Mouse (Mus musculus) heart, postnatal 0 days (tissue): Measurements from ENCODE around the gene Fh1. TPM values are rescaled to one million over a fixed set of nuclear protein-coding genes. Genes with fewer than 3 reads are reported as not detected.

Experiments
- ATAC-seq: fragments of 200-750 bp; cut with Nextera tagmentation; 2 replicates; pipeline ENCODE4 v1.8.0; 2017; ENCODE audit warnings: low read depth, moderate number of reproducible peaks, moderate library complexity; ENCODE audit not compliant: insufficient read depth
- DNase-seq: peaks from one replicate; pipeline ENCODE4 v3.0.0-alpha.2; 2016; ENCODE audit warnings: low spot score
- H3K27ac ChIP-seq: fragments of 300-500 bp; sonication (generic); 2 replicates; pipeline ENCODE4 v1.5.1; 2014; ENCODE audit warnings: low read depth, mild to moderate bottlenecking
- H3K27me3 ChIP-seq: fragments of 300-500 bp; sonication (generic); 2 replicates; pipeline ENCODE4 v1.6.1; 2014; ENCODE audit warnings: low read length, mixed read lengths; ENCODE audit not compliant: control insufficient read depth, insufficient read depth
- H3K36me3 ChIP-seq: fragments of 300-500 bp; sonication (generic); replicated peaks from 2 replicates; pipeline ENCODE4 v1.6.1; 2014; ENCODE audit warnings: low read length, mixed read lengths; ENCODE audit not compliant: control insufficient read depth, insufficient read depth
- H3K4me1 ChIP-seq: fragments of 300-500 bp; sonication (generic); 2 replicates; pipeline ENCODE4 v1.6.1; 2014; ENCODE audit warnings: antibody characterized with exemption; ENCODE audit not compliant: control insufficient read depth, insufficient read depth
- H3K4me2 ChIP-seq: fragments of 300-500 bp; sonication (generic); 2 replicates; pipeline ENCODE4 v1.6.1; 2014; ENCODE audit warnings: low read depth, mild to moderate bottlenecking, low read length, moderate library complexity
- H3K4me3 ChIP-seq: fragments of 300-500 bp; sonication (generic); 2 replicates; pipeline ENCODE4 v1.5.1; 2014; ENCODE audit warnings: low read depth, low read length
- H3K9ac ChIP-seq: fragments of 300-500 bp; sonication (generic); replicated peaks from 2 replicates; pipeline ENCODE4 v1.6.1; 2014; ENCODE audit warnings: low read depth, low read length, mixed read lengths
- H3K9me3 ChIP-seq: fragments of 300-500 bp; sonication (generic); replicated peaks from 2 replicates; pipeline ENCODE4 v1.6.1; 2016; ENCODE audit warnings: low read length; ENCODE audit not compliant: control insufficient read depth
- CTCF ChIP-seq: IDR thresholded peaks from 2 replicates; pipeline ENCODE4 v1.5.1; 2016; ENCODE audit warnings: antibody characterized with exemption, control low read depth, low read depth
- EP300 ChIP-seq: IDR thresholded peaks from 2 replicates; pipeline ENCODE4 v1.6.1; 2016; ENCODE audit warnings: antibody characterized with exemption, low read depth
- WGBS: fragments of 180-500 bp; shearing (Covaris S2); extraction: QIAGEN DNeasy Blood & Tissue Kit; methylation state at CpG from one replicate; pipeline ENCODE4 v1.1.7; 2014; 5-methylcytosine and 5-hydroxymethylcytosine counted together
- polyA plus RNA-seq: library from polyadenylated mRNA; unstranded; fragments of >200 nt; fragmentation: Nextera tagmentation; extraction: Ambion mirVana; gene quantifications from 2 replicates; pipeline ENCODE4 v1.2.1, GENCODE M21; 2015
- total RNA-seq: library from RNA; depleted of rRNA; stranded (reverse); fragments of >200 nt; gene quantifications from 2 replicates; pipeline ENCODE4 v1.2.3, GENCODE M21; 2014; ENCODE audit warnings: low replicate concordance

Gene Fh1
- total and polyA plus RNA-seq, 2 experiments from 2014 or later: 284 to 417 TPM

DNA sequence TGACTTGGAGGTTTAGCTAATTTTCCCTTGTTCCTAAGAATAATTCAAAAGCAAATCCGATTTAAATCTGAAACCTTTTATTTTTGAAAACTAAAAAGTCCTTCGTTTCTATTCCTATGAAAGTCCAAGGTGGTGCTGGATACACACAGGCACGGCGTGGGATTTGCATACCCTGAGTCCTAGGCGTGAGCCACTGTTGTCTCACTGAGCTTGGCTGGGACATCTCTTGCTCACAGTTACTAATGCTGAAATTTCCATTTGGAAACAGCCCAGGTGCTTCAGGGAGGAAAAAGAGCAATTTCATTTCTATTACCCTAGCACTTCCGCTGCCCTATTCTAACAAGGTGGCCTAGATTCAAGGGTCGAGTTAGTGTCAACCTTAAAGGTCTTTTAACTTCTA lies 45.1 kb downstream of the Fh1 start:
- Histone ChIP-seq H3K27me3 (no peaks in the 10 kb centered on the region), H3K9me3 (no peaks in the 10 kb centered on the region), H3K27ac (no peak overlapping the region), H3K36me3 (no peaks in the 10 kb centered on the region), H3K4me1 (no peaks in the 10 kb centered on the region), H3K9ac (no peak overlapping the region), H3K4me3 (no peak overlapping the region), H3K4me2 (no peak overlapping the region)
- TF ChIP-seq EP300 (no peak), CTCF (no peak)
- no peak for DNase-seq
- 81% methylated on average over 7 of the region's 7 CpGs for WGBS
- no peak for ATAC-seq

DNA sequence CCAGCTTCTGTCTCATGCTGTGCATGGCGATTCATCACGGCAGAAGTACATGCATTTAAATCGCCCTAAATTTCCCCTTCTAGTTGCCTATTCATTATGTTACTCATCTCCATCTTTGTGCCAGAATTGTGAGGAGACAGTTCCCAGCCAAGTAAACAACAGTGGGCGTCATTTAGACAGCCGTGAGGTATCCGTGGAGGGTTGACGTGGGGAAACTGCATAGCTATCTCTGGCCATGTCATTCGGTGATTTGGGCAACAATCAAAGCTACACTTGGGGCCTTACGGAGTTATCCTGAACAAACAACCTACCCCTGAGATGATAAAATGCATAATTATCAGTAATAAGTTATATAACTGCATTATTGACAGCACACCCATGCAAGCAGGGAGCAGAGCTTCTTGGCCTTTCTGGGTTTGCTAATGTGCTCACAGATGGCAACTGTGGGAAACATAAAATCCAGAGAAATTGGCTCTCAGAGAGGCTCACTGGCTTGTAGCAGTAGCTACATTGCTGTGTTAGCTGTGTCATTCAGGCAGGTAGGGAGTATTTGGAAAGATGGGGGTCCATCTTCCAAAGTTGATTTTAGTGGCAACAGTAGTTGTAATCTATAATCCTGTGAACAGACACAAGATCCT lies 45.7 kb downstream of the Fh1 start:
- no peaks in the 10 kb centered on the region for H3K36me3 ChIP-seq
- TF ChIP-seq EP300 (no peak), CTCF (no peak)
- no peak for ATAC-seq
- H3K4me3 ChIP-seq: no peak overlapping the region
- H3K4me2 ChIP-seq: no peak overlapping the region
- H3K9me3 ChIP-seq: no peaks in the 10 kb centered on the region
- H3K9ac ChIP-seq: no peak overlapping the region
- H3K4me1 ChIP-seq: no peaks in the 10 kb centered on the region
- WGBS: 77% methylated on average over 9 of the region's 9 CpGs
- DNase-seq: no peak
- no peak overlapping the region for H3K27ac ChIP-seq
- no peaks in the 10 kb centered on the region for H3K27me3 ChIP-seq

DNA sequence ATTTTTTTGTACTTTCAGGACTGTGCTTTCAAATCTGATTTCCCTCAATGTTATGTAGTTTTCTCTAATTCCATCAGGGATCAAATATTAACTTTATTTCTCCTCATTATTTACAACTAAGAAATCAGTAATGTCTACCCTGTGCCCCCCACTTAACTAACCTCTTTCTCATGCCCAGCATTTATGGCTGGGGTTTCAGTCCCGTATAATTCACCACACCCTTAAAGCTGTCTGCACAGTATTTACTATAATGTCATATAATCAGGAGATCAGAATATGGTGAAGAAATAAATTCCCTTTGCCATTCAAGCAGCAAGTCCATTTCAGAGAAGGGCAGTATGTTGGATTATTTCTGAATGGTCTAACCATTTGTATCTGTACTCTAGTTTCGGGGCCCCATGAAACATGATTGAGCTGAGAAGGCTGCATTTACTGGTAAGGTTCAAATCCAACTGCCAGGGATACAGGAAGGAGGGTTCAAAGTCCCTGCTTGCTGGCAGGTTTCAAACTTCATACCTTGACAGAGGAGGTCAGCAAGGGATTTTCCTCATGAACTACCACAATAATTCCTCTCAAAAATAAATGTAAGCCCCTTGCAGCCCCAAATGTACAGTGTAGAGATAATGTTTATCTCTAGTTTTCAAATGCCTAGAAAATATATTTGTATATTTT lies 46.9 kb downstream of the Fh1 start:
- Histone ChIP-seq H3K4me3 (no peak overlapping the region), H3K36me3 (no peaks in the 10 kb centered on the region), H3K4me1 (no peaks in the 10 kb centered on the region), H3K4me2 (no peak overlapping the region), H3K9me3 (no peaks in the 10 kb centered on the region), H3K27me3 (no peaks in the 10 kb centered on the region), H3K27ac (no peak overlapping the region), H3K9ac (no peak overlapping the region)
- DNase-seq (no peak), ATAC-seq (no peak)
- TF ChIP-seq EP300 (no peak), CTCF (no peak)
- 73% methylated on average over 2 of the region's 2 CpGs for WGBS

DNA sequence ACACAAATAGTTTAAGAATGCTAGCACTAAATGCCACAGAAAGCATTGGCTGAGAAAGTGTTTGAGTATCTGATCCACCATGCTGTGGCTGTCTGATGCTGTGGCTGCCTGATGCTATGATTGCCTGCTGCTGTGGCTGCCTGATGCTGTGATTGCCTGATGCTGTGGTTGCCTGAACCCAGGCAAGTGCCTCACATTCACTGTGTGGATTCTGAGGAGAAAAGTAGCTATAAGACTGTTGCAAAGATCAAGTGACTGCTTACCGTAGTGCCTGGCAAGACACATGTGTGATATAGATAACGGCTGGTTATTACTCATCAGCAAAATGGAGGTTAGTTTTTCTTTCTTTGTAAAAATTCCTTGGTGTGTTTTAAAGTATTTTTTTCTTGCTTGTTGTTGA lies 51.3 kb downstream of the Fh1 start:
- no peak for TF ChIP-seq CTCF
- no peak for TF ChIP-seq EP300
- Histone ChIP-seq H3K27ac (no peak overlapping the region), H3K9me3 (no peaks in the 10 kb centered on the region), H3K36me3 (no peaks in the 10 kb centered on the region), H3K4me1 (no peaks in the 10 kb centered on the region), H3K4me2 (no peak overlapping the region), H3K9ac (no peak overlapping the region), H3K27me3 (no peaks in the 10 kb centered on the region), H3K4me3 (no peak overlapping the region)
- ATAC-seq: no peak
- WGBS: 70% methylated on average over 2 of the region's 2 CpGs
- DNase-seq: no peak

DNA sequence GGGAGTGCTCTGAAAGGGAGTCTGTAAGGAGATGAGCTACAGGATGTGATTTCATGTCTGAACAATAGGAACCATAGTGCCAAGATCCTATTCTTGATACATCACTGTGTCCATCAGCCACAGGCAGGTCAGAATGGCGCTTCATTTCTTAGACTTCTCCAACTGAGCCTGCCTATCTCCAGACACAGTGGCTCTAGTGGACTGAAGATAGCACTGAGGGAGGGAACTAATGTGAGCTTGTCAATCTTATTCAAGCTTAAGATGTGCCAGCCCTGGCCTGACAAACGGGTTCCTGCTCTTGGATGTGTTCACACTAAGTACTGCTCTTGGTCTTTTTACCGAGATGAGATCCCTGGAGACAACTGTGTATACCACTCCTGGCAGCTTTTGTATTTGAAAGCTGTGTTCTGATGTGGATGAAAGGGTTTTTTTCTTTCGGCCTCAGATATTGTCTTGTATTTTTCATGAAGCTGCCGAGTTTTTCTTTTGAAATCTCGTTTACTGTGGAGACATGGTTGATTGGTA lies 59.8 kb downstream of the Fh1 start:
- Histone ChIP-seq H3K9me3 (no peaks in the 10 kb centered on the region), H3K4me2 (no peak overlapping the region), H3K27me3 (no peaks in the 10 kb centered on the region), H3K4me1 (no peaks in the 10 kb centered on the region), H3K36me3 (no peaks in the 10 kb centered on the region), H3K27ac (no peak overlapping the region), H3K4me3 (no peak overlapping the region), H3K9ac (no peak overlapping the region)
- TF ChIP-seq EP300 (no peak), CTCF (no peak)
- DNase-seq (no peak), ATAC-seq (no peak)
- WGBS: 61% methylated on average over 6 of the region's 6 CpGs

DNA sequence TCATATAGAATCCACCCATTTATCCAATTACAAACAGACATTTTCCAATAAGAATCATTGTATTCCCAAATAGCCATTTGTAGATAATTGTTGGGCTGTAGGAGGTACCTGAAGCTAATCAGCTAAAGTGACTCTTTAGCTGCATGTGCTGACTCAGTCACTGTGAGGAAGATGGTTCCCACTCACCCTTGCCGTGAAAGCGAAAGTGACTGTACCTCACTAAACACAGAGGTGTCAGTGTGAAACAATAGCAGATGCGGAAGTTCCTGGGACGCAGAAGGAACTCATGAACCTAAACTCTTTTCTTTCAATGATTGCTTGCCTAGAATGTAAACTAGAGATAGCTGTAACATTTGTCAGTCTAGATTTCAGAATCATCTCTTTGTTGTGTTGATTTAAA lies 61.1 kb downstream of the Fh1 start:
- Histone ChIP-seq H3K4me2 (no peak overlapping the region), H3K4me3 (no peak overlapping the region), H3K36me3 (no peaks in the 10 kb centered on the region), H3K27me3 (no peaks in the 10 kb centered on the region), H3K27ac (no peak overlapping the region), H3K9me3 (no peaks in the 10 kb centered on the region), H3K9ac (no peak overlapping the region), H3K4me1 (no peaks in the 10 kb centered on the region)
- DNase-seq (no peak), ATAC-seq (no peak)
- WGBS: 82% methylated on average over 4 of the region's 4 CpGs
- TF ChIP-seq EP300 (no peak), CTCF (no peak)
